Mouse (Mus musculus) MEL (cell line): ENCODE results near the gene Cela1. TPM values are rescaled to one million over a fixed set of nuclear protein-coding genes. Genes with fewer than 3 reads are reported as not detected.

Source experiments
- DNase-seq: peaks from one replicate; pipeline ENCODE4 v3.0.0; 2011; ENCODE audit warnings: low read depth, low spot score
- H3K27ac ChIP-seq: 2 replicates; pipeline ENCODE4 v1.5.1; 2012; ENCODE audit warnings: low read depth, mild to moderate bottlenecking, control low read depth, low read length, moderate library complexity; ENCODE audit not compliant: control insufficient read depth
- H3K27me3 ChIP-seq, 2 experiments: fragments of 150-350 bp in 1 of 2; sonication (generic) in 1 of 2; 2 replicates each; pipeline ENCODE4 v1.6.1; 2012; ENCODE audit warnings: low read length in 2 of 2, mild to moderate bottlenecking in 2 of 2, improper control_type of control experiment in 1 of 2, moderate library complexity in 1 of 2; ENCODE audit not compliant: insufficient read depth in 2 of 2, control insufficient read depth in 1 of 2
- H3K36me3 ChIP-seq, 2 experiments: 2 replicates each; pipeline ENCODE4 v1.6.1; 2012 to 2014; ENCODE audit warnings: low read length in 2 of 2, improper control_type of control experiment in 1 of 2, inconsistent platforms in 1 of 2, mild to moderate bottlenecking in 1 of 2; ENCODE audit not compliant: insufficient read depth in 2 of 2, control insufficient read depth in 1 of 2
- H3K4me1 ChIP-seq, 2 experiments: fragments of 150-350 bp in 1 of 2; sonication (generic) in 1 of 2; 2 replicates each; pipeline ENCODE4 v1.6.1; 2012; ENCODE audit warnings: low read length in 2 of 2, improper control_type of control experiment in 1 of 2, mild to moderate bottlenecking in 1 of 2; ENCODE audit not compliant: insufficient read depth in 2 of 2, control insufficient read depth in 1 of 2
- H3K4me3 ChIP-seq, 2 experiments: fragments of 150-350 bp in 1 of 2; sonication (generic) in 1 of 2; 2 replicates each; pipeline ENCODE4 v1.5.1; 2012; ENCODE audit warnings: low read depth in 2 of 2, low read length in 2 of 2, mild to moderate bottlenecking in 2 of 2, moderate library complexity in 2 of 2, control low read depth in 1 of 2, improper control_type of control experiment in 1 of 2; ENCODE audit not compliant: control insufficient read depth in 1 of 2, insufficient read depth in 1 of 2
- H3K79me2 ChIP-seq: 2 replicates; pipeline ENCODE4 v1.6.1; 2012; ENCODE audit warnings: mild to moderate bottlenecking, low read length, moderate library complexity; ENCODE audit not compliant: control insufficient read depth, poor library complexity, insufficient read depth
- H3K9ac ChIP-seq: 2 replicates; pipeline ENCODE4 v1.6.1; 2012; ENCODE audit warnings: low read depth, mild to moderate bottlenecking, control low read depth, low read length, moderate library complexity; ENCODE audit not compliant: control insufficient read depth, poor library complexity, severe bottlenecking
- H3K9me3 ChIP-seq: fragments of 150-350 bp; sonication (generic); replicated peaks from 2 replicates; pipeline ENCODE4 v1.6.1; 2012; ENCODE audit warnings: mild to moderate bottlenecking, low read length, improper control_type of control experiment, moderate library complexity; ENCODE audit not compliant: insufficient read depth
- CHD1 ChIP-seq: IDR thresholded peaks from 2 replicates; pipeline ENCODE4 v1.6.1; 2012; ENCODE audit warnings: low read depth, mild to moderate bottlenecking, inconsistent platforms, low read length, improper control_type of control experiment
- CHD2 ChIP-seq: IDR thresholded peaks from 2 replicates; pipeline ENCODE4 v1.6.1; 2011; ENCODE audit warnings: low read length, improper control_type of control experiment
- CTCF ChIP-seq, 3 experiments: IDR thresholded peaks in 2 of 3; conservative IDR thresholded peaks in 1 of 3; 2 replicates each; pipeline ENCODE4 v1.5.1; 2011 to 2012; ENCODE audit warnings: low read length in 3 of 3, low read depth in 2 of 3, mild to moderate bottlenecking in 2 of 3, improper control_type of control experiment in 1 of 3, inconsistent platforms in 1 of 3, mixed read lengths in 1 of 3, moderate library complexity in 1 of 3; ENCODE audit not compliant: control insufficient read depth in 1 of 3, insufficient read depth in 1 of 3, poor library complexity in 1 of 3, severe bottlenecking in 1 of 3
- EP300 ChIP-seq, 2 experiments: IDR thresholded peaks; 2 replicates each; pipeline ENCODE4 v1.6.1; 2011; ENCODE audit warnings: improper control_type of control experiment in 2 of 2, low read length in 2 of 2, low read depth in 1 of 2, mild to moderate bottlenecking in 1 of 2
- GABPA ChIP-seq: IDR thresholded peaks from 2 replicates; pipeline ENCODE4 v1.6.1; 2012; ENCODE audit warnings: low read depth, mild to moderate bottlenecking, inconsistent platforms, low read length, improper control_type of control experiment, moderate library complexity
- GATA1 ChIP-seq: IDR thresholded peaks from 2 replicates; pipeline ENCODE4 v1.6.1; 2011; ENCODE audit warnings: low read depth, low read length, improper control_type of control experiment
- HCFC1 ChIP-seq: IDR thresholded peaks from 2 replicates; pipeline ENCODE4 v1.6.1; 2012; ENCODE audit warnings: low read depth, mild to moderate bottlenecking, inconsistent platforms, low read length, improper control_type of control experiment, moderate library complexity
- KAT2A ChIP-seq: conservative IDR thresholded peaks from 2 replicates; pipeline ENCODE4 v1.6.1; 2012; ENCODE audit warnings: low read depth, low read length, improper control_type of control experiment, inconsistent platforms
- MAFK ChIP-seq: IDR thresholded peaks from 2 replicates; pipeline ENCODE4 v1.6.1; 2011; ENCODE audit warnings: low read depth, mild to moderate bottlenecking, low read length, improper control_type of control experiment, borderline replicate concordance
- MAX ChIP-seq: IDR thresholded peaks from 2 replicates; pipeline ENCODE4 v1.6.1; 2011; ENCODE audit warnings: low read length, improper control_type of control experiment
- MAZ ChIP-seq: IDR thresholded peaks from 2 replicates; pipeline ENCODE4 v1.6.1; 2012; ENCODE audit warnings: low read depth, mild to moderate bottlenecking, inconsistent platforms, low read length, improper control_type of control experiment
- MEF2A ChIP-seq: IDR thresholded peaks from 2 replicates; pipeline ENCODE4 v1.6.1; 2014; ENCODE audit warnings: low read depth, mild to moderate bottlenecking, inconsistent platforms, low read length, improper control_type of control experiment; ENCODE audit not compliant: poor library complexity, insufficient replicate concordance, severe bottlenecking; ENCODE audit errors: extremely low read depth
- MXI1 ChIP-seq: IDR thresholded peaks from 2 replicates; pipeline ENCODE4 v1.6.1; 2011; ENCODE audit warnings: mild to moderate bottlenecking, low read depth, low read length, improper control_type of control experiment
- MYC ChIP-seq: IDR thresholded peaks from 2 replicates; pipeline ENCODE4 v1.6.1; 2011; ENCODE audit warnings: low read depth, mild to moderate bottlenecking, low read length, improper control_type of control experiment, moderate library complexity
- NELFE ChIP-seq: IDR thresholded peaks from 2 replicates; pipeline ENCODE4 v1.6.1; 2011; ENCODE audit warnings: low read depth, low read length, improper control_type of control experiment
- NRF1 ChIP-seq: IDR thresholded peaks from 2 replicates; pipeline ENCODE4 v1.6.1; 2014; ENCODE audit warnings: low read depth, mild to moderate bottlenecking, inconsistent platforms, low read length, improper control_type of control experiment, moderate library complexity; ENCODE audit not compliant: poor library complexity, insufficient read depth, severe bottlenecking
- POLR2A ChIP-seq, 2 experiments: IDR thresholded peaks; 2 replicates each; pipeline ENCODE4 v1.6.1; 2011 to 2012; ENCODE audit warnings: low read length in 2 of 2, mild to moderate bottlenecking in 2 of 2, control low read depth in 1 of 2, improper control_type of control experiment in 1 of 2, low read depth in 1 of 2, moderate library complexity in 1 of 2; ENCODE audit not compliant: control insufficient read depth in 1 of 2, insufficient read depth in 1 of 2, poor library complexity in 1 of 2
- POLR2AphosphoS2 ChIP-seq: IDR thresholded peaks from 2 replicates; pipeline ENCODE4 v1.6.1; 2011; ENCODE audit warnings: low read length, improper control_type of control experiment
- POLR2AphosphoS5 ChIP-seq: IDR thresholded peaks from 2 replicates; pipeline ENCODE4 v1.6.1; 2012; ENCODE audit warnings: low read depth, borderline replicate concordance, mild to moderate bottlenecking, inconsistent platforms, low read length, moderate library complexity, mixed read lengths
- RCOR1 ChIP-seq: IDR thresholded peaks from 2 replicates; pipeline ENCODE4 v1.6.1; 2012; ENCODE audit warnings: low read depth, mild to moderate bottlenecking, inconsistent platforms, low read length, improper control_type of control experiment
- SIN3A ChIP-seq: IDR thresholded peaks from 2 replicates; pipeline ENCODE4 v1.6.1; 2012; ENCODE audit warnings: low read length, improper control_type of control experiment, inconsistent platforms
- TAL1 ChIP-seq: IDR thresholded peaks from 2 replicates; pipeline ENCODE4 v1.6.1; 2012; ENCODE audit warnings: mild to moderate bottlenecking, inconsistent platforms, low read length, moderate library complexity, mixed read lengths
- TBP ChIP-seq: IDR thresholded peaks from 2 replicates; pipeline ENCODE4 v1.8.0; 2011; ENCODE audit warnings: low read depth, low read length, improper control_type of control experiment
- UBTF ChIP-seq: IDR thresholded peaks from 2 replicates; pipeline ENCODE4 v1.6.1; 2012; ENCODE audit warnings: low read depth, mild to moderate bottlenecking, inconsistent platforms, low read length, improper control_type of control experiment, moderate library complexity, borderline replicate concordance; ENCODE audit not compliant: insufficient read depth
- USF2 ChIP-seq, 2 experiments: IDR thresholded peaks; 2 replicates each; pipeline ENCODE4 v1.6.1; 2011 to 2012; ENCODE audit warnings: improper control_type of control experiment in 2 of 2, low read length in 2 of 2, borderline replicate concordance in 1 of 2, inconsistent platforms in 1 of 2, low read depth in 1 of 2, mild to moderate bottlenecking in 1 of 2; ENCODE audit not compliant: insufficient read depth in 1 of 2
- ZKSCAN1 ChIP-seq: IDR thresholded peaks from 2 replicates; pipeline ENCODE4 v1.6.1; 2012; ENCODE audit warnings: low read depth, mild to moderate bottlenecking, inconsistent platforms, low read length, improper control_type of control experiment, moderate library complexity
- ZMIZ1 ChIP-seq: IDR thresholded peaks from 2 replicates; pipeline ENCODE4 v1.6.1; 2012; ENCODE audit warnings: low read depth, mild to moderate bottlenecking, inconsistent platforms, low read length, improper control_type of control experiment, moderate library complexity
- ZNF384 ChIP-seq: IDR thresholded peaks from 2 replicates; pipeline ENCODE4 v1.6.1; 2012; ENCODE audit warnings: low read depth, mild to moderate bottlenecking, inconsistent platforms, low read length, improper control_type of control experiment
- polyA plus RNA-seq, 2 experiments: library from polyadenylated mRNA; stranded (reverse) in 1 of 2; unstranded in 1 of 2; fragments of >175 nt in 1 of 2; fragments of >200 nt in 1 of 2; gene quantifications; 2 replicates each; pipeline versions ENCODE4 v1.2.1 to v1.2.4; 2012; ENCODE audit warnings: low replicate concordance in 2 of 2, low read depth in 1 of 2; ENCODE audit not compliant: insufficient read length in 2 of 2, insufficient read depth in 1 of 2, missing spikeins in 1 of 2
- total RNA-seq: library from RNA; depleted of rRNA; stranded (reverse); fragments of 300-350 nt; gene quantifications from 2 replicates; pipeline ENCODE4 v1.2.3, GENCODE M21; 2012

Gene Cela1
- total and polyA plus RNA-seq, 3 experiments = 51.4 to 60.3 TPM; not detected in 1

- no peaks in the 10 kb centered on the region for H3K9me3 ChIP-seq
- no peaks in the 10 kb centered on the region; a peak in 1 of 4 replicates for H3K36me3 ChIP-seq
- TF ChIP-seq CTCF (IDR thresholded peaks at IDR 0.05 in 2 of 3, conservative IDR thresholded peaks at IDR 0.05 in 1 of 3; ENCODE audit: control insufficient read depth in 1 of 3, insufficient read depth in 1 of 3, low read depth in 2 of 3, low read length in 3 of 3, poor library complexity in 1 of 3, severe bottlenecking in 1 of 3) (no peak), TAL1 (no peak), GATA1 (no peak), USF2 (IDR thresholded peaks at IDR 0.05; ENCODE audit: borderline replicate concordance in 1 of 2, insufficient read depth in 1 of 2, low read depth in 1 of 2, low read length in 2 of 2) (no peak), MYC (no peak), MAFK (no peak), POLR2AphosphoS2 (no peak), KAT2A (no peak), ZNF384 (no peak), POLR2AphosphoS5 (no peak), UBTF (no peak), CHD1 (no peak), CHD2 (no peak), EP300 (IDR thresholded peaks at IDR 0.05; ENCODE audit: low read depth in 1 of 2, low read length in 2 of 2) (no peak), MXI1 (no peak), ZKSCAN1 (no peak), MAX (no peak), GABPA (no peak)
- TF ChIP-seq, all 39 proteins: peak for 0
- no peak overlapping the region for H3K4me3 ChIP-seq
- no peaks in the 10 kb centered on the region for H3K79me2 ChIP-seq
- no peak for DNase-seq
- no peak overlapping the region for H3K27ac ChIP-seq
- H3K9ac ChIP-seq = no peak overlapping the region
- no peaks in the 10 kb centered on the region for H3K27me3 ChIP-seq
- H3K4me1 ChIP-seq = no peaks in the 10 kb centered on the region; a peak in 1 of 4 replicates
Measured at GRCm38 (mm10) chr15:100694406-100694805, 6.7 kb upstream of the Cela1 start.

GRCm38 (mm10) chr15:100691990-100692389, 4.3 kb upstream of the Cela1 start:
- Histone ChIP-seq H3K79me2 (no peaks in the 10 kb centered on the region), H3K27me3 (no peaks in the 10 kb centered on the region), H3K9me3 (no peaks in the 10 kb centered on the region), H3K36me3 (peaks cover 0 to 8% of the 10 kb centered on the region in 2 experiments; a peak in 3 of 4 replicates), H3K4me1 (peaks cover 7 to 10% of the 10 kb centered on the region in 2 experiments; a peak in 3 of 4 replicates), H3K27ac (no peak overlapping the region), H3K9ac (no peak overlapping the region), H3K4me3 (no peak overlapping the region)
- no peak for DNase-seq
- TF ChIP-seq POLR2AphosphoS5 (no peak), NELFE (no peak), MXI1 (no peak), TAL1 (no peak), POLR2AphosphoS2 (no peak), EP300 (IDR thresholded peaks at IDR 0.05; ENCODE audit: low read depth in 1 of 2, low read length in 2 of 2) (no peak), CTCF (IDR thresholded peaks at IDR 0.05 in 2 of 3, conservative IDR thresholded peaks at IDR 0.05 in 1 of 3; ENCODE audit: control insufficient read depth in 1 of 3, insufficient read depth in 1 of 3, low read depth in 2 of 3, low read length in 3 of 3, poor library complexity in 1 of 3, severe bottlenecking in 1 of 3) (no peak), CHD1 (no peak), MEF2A (no peak), SIN3A (no peak), MAX (no peak), GABPA (no peak), NRF1 (no peak), ZMIZ1 (no peak), MAZ (no peak), RCOR1 (no peak), TBP (no peak), HCFC1 (no peak), POLR2A (IDR thresholded peaks at IDR 0.05; ENCODE audit: control insufficient read depth in 1 of 2, insufficient read depth in 1 of 2, low read depth in 1 of 2, low read length in 2 of 2, poor library complexity in 1 of 2) (no peak), USF2 (IDR thresholded peaks at IDR 0.05; ENCODE audit: borderline replicate concordance in 1 of 2, insufficient read depth in 1 of 2, low read depth in 1 of 2, low read length in 2 of 2) (no peak)
- TF ChIP-seq, all 39 proteins: peak for 0
